Mouse (Mus musculus): ENCODE data around the gene Pdzd2.

DNA sequence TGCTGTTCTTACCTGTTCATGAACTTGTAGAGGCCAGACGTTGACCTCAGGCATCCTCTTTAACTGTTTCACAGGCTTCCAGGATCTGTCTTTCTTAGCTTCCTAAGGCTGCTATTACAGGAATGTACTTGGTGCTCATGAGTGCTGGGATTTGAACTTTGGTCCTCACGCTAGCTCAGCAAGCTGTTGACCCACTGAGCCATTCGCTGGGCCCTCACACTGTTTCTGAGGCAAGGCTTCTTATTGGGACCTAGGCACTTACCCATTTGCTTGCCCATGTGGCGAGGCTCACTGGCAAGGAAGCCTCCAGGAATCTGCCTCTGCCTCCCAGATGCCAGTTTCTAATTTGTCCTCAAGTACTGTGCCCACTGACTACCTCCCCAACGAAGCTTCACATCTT is 419.8 kb downstream of the Pdzd2 start:
- TF ChIP-seq CTCF (IDR thresholded peaks at IDR 0.05; ENCODE audit: low read depth), result no peak
- TF ChIP-seq EP300 (IDR thresholded peaks at IDR 0.05; ENCODE audit: low read depth), result no peak
